Mouse (Mus musculus) megakaryocyte, embryonic 14.5 days (primary cell): ENCODE results near the gene Yeats2.

Experiments used
- FLI1 ChIP-seq: IDR thresholded peaks from 2 replicates; pipeline ENCODE4 v1.6.1; 2012; ENCODE audit warnings: low read length, inconsistent platforms, mixed read lengths
- GATA1 ChIP-seq: IDR thresholded peaks from 3 replicates; pipeline ENCODE4 v1.6.1; 2012; ENCODE audit warnings: mixed read lengths, low read length, inconsistent platforms, borderline replicate concordance

GRCm38 (mm10) chr16:20116069-20116468 lies 24.8 kb upstream of the Yeats2 start:
- TF ChIP-seq GATA1 (no peak), FLI1 (no peak)
